Mouse (Mus musculus) E14TG2a.4 (cell line): ENCODE results near the gene Cdk18.

Experiments
- CTCF ChIP-seq: conservative IDR thresholded peaks from 2 replicates; pipeline ENCODE4 v1.5.1; 2014; ENCODE audit warnings: low read length
- NANOG ChIP-seq: IDR thresholded peaks from 2 replicates; pipeline ENCODE4 v1.6.1; 2014; ENCODE audit warnings: borderline replicate concordance, low read length, mixed read lengths
- POU5F1 ChIP-seq: IDR thresholded peaks from 2 replicates; pipeline ENCODE4 v1.6.1; 2014; ENCODE audit warnings: low read length, borderline replicate concordance

DNA sequence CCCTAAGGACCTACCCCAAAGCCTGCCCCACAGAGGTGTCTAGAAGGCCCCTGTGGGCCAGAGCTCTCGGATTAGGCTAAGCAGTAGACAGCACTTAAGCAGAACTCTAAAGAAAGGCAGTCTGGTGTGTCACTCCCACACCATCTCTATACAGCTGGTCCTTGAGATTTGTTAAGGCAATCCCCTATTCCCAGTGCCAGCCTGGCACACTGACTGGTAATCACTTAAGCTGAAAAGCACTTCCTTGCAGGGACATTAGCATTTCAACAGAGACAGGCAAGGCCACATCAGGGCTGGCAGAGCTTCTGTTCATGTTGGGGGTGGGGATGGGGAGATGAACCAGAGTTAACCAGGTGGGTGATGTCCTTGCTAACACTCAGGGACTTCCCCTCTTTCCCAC lies 74.5 kb downstream of the Cdk18 start:
- no peak for TF ChIP-seq CTCF
- no peak for TF ChIP-seq POU5F1
- TF ChIP-seq NANOG = no peak
